Mouse (Mus musculus): ENCODE measurements at regions not wholly inside any gene's neighbourhood (a gene's known extent, or its start where the extent isn't known, plus 50 kb on each side); places are given as distances from the start of the nearest gene placed in this dataset.

DNA sequence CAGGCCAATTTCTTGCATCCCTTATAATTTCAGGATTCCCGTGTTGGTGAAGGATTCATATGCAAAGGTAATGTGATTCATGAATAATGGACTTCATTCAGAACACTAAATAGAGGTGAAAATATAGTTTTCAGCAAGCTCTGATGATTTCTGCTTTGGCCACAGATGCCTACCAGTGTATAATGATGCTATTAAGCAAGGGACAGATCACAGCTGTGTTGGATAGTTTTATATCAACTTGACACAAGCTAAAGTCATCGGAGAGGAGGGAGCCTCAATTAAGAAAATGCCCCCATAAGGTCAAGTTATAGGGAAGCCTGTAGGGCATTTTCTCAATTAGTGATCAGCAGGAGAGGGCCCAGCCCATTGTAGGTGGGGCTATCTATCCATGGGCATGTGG lies 109.2 kb upstream of the Fam84a start:
- TF ChIP-seq CTCF (IDR thresholded peaks at IDR 0.05; ENCODE audit: extremely low read depth, insufficient read length, insufficient replicate concordance, low read depth, low read length) (no peak), POLR2A (IDR thresholded peaks at IDR 0.05; ENCODE audit: low read depth, low read length) (no peak)
